Mouse (Mus musculus) forebrain, embryonic 11.5 days (tissue): ENCODE results near the gene N4bp2l2. TPM values are rescaled to one million over a fixed set of nuclear protein-coding genes. Genes with fewer than 3 reads are reported as not detected.
"Not testable (repeated sequence)": the region's sequence is repeated elsewhere in the genome, so short reads cannot be mapped to it uniquely, and the experiment has no call there.

Experiments
- ATAC-seq: fragments of 200-750 bp; cut with Nextera tagmentation; replicated peaks from 2 replicates; pipeline ENCODE4 v1.8.0; 2017; ENCODE audit warnings: moderate TSS enrichment; ENCODE audit not compliant: low FRiP score
- DNase-seq: peaks from one replicate; pipeline ENCODE4 v3.0.0-alpha.2; 2017; ENCODE audit warnings: low spot score
- H3K27ac ChIP-seq: fragments of 300-500 bp; sonication (generic); 2 replicates; pipeline ENCODE4 v1.5.1; 2014; ENCODE audit warnings: low read depth, low read length
- H3K27me3 ChIP-seq: fragments of 300-500 bp; sonication (generic); 2 replicates; pipeline ENCODE4 v1.6.1; 2014; ENCODE audit warnings: mild to moderate bottlenecking, low read length, mixed read lengths; ENCODE audit not compliant: control insufficient read depth, insufficient read depth
- H3K36me3 ChIP-seq: fragments of 300-500 bp; sonication (generic); 2 replicates; pipeline ENCODE4 v1.6.1; 2014; ENCODE audit warnings: mild to moderate bottlenecking, low read length, moderate library complexity, mixed read lengths; ENCODE audit not compliant: control insufficient read depth, insufficient read depth
- H3K4me1 ChIP-seq: fragments of 300-500 bp; sonication (generic); replicated peaks from 2 replicates; pipeline ENCODE4 v1.6.1; 2014; ENCODE audit warnings: low read length, mixed read lengths; ENCODE audit not compliant: control insufficient read depth, insufficient read depth
- H3K4me2 ChIP-seq: fragments of 300-500 bp; sonication (generic); 2 replicates; pipeline ENCODE4 v1.6.1; 2014; ENCODE audit warnings: low read depth, mild to moderate bottlenecking, low read length, moderate library complexity, mixed read lengths; ENCODE audit not compliant: severe bottlenecking
- H3K4me3 ChIP-seq: fragments of 300-500 bp; sonication (generic); 2 replicates; pipeline ENCODE4 v1.5.1; 2014; ENCODE audit warnings: low read depth, low read length
- H3K9ac ChIP-seq: fragments of 300-500 bp; sonication (generic); 2 replicates; pipeline ENCODE4 v1.6.1; 2014; ENCODE audit warnings: low read length
- H3K9me3 ChIP-seq: fragments of 300-500 bp; sonication (generic); 2 replicates; pipeline ENCODE4 v1.6.1; 2016; ENCODE audit warnings: low read length, mixed read lengths; ENCODE audit not compliant: control insufficient read depth
- WGBS: fragments of 180-500 bp; shearing (Covaris S2); extraction: QIAGEN DNeasy Blood & Tissue Kit; methylation state at CpG from one replicate; pipeline ENCODE4 v1.1.7; 2014; 5-methylcytosine and 5-hydroxymethylcytosine counted together
- polyA plus RNA-seq: library from polyadenylated mRNA; unstranded; fragments of >200 nt; fragmentation: Nextera tagmentation; extraction: Ambion mirVana; gene quantifications from 2 replicates; pipeline ENCODE4 v1.2.1, GENCODE M21; 2014

The N4bp2l2 gene
- polyA plus RNA-seq, 1 experiment from 2014 or later, result 43.8 TPM

DNA sequence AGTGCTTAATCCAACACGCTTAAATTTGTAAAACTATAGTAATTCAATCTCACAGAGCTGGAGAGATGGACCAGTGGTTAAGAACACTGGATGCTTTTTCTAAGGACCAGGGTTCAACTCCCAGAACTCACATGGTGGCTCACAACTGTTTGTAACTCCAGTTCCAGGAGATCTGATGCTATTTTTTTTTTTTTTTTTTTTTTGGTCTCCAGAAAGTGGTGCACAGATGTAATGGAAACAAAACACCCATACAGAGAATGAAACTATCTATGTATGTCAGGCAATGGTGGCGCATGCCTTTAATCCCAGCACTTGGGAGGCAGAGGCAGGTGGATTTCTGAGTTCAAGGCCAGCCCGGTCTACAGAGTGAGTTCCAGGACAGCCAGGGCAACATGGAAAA, 5.7 kb downstream of the N4bp2l2 start:
- not testable (repeated sequence) for H3K4me3 ChIP-seq, H3K27me3 ChIP-seq, H3K4me1 ChIP-seq, DNase-seq, H3K27ac ChIP-seq, H3K36me3 ChIP-seq, ATAC-seq, H3K9me3 ChIP-seq, H3K4me2 ChIP-seq, H3K9ac ChIP-seq
- 97% methylated on average over 3 of the region's 3 CpGs for WGBS

DNA sequence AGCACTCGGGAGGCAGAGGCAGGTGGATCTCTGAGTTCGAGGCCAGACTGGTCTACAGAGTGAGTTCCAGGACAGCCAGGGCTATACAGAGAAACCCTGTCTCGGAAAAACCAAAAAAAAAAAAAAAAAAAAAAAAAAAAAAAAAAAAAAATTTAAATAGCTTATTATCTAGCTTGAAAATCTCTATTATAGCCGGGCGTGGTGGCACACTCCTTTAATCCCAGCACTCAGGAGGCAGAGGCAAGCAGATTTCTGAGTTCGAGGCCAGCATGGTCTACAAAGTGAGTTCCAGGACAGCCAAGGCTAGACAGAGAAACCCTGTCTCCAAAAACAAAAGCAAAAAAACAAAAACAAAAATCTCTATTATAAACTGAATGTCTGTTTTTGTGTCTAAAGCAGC, 6.6 kb downstream of the N4bp2l2 start:
- not testable (repeated sequence) for H3K4me1 ChIP-seq, H3K4me2 ChIP-seq, H3K9me3 ChIP-seq, H3K36me3 ChIP-seq, H3K4me3 ChIP-seq, H3K27ac ChIP-seq, ATAC-seq, H3K9ac ChIP-seq, DNase-seq, H3K27me3 ChIP-seq
- WGBS, result 95% methylated on average over 5 of the region's 6 CpGs

DNA sequence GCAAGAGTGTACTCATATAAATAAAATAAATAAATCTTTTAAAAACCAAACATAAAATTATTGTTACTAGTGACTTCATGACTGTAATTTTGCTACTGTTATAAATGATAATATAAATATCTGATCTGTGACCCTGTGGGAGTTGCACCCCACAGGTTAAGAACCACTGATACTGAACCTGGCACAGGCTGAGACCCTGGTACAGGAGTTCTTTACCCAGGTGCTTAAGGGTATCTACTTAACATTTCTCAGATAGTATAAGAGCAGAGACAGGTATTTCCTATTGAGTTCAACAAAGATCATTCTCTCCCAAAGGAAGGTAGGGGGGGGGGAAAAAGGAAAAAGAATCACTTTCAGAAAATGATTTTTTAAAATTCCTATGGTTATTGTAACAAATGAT, 11.4 kb downstream of the N4bp2l2 start:
- no peak overlapping the region for H3K4me3 ChIP-seq
- DNase-seq, result no peak
- H3K27ac ChIP-seq, result no peak overlapping the region
- no peaks in the 10 kb centered on the region for H3K36me3 ChIP-seq
- no peaks in the 10 kb centered on the region for H3K9me3 ChIP-seq
- H3K27me3 ChIP-seq, result no peaks in the 10 kb centered on the region
- H3K4me2 ChIP-seq, result no peak overlapping the region
- ATAC-seq, result no peak
- H3K9ac ChIP-seq, result no peak overlapping the region
- no peaks in the 10 kb centered on the region for H3K4me1 ChIP-seq

DNA sequence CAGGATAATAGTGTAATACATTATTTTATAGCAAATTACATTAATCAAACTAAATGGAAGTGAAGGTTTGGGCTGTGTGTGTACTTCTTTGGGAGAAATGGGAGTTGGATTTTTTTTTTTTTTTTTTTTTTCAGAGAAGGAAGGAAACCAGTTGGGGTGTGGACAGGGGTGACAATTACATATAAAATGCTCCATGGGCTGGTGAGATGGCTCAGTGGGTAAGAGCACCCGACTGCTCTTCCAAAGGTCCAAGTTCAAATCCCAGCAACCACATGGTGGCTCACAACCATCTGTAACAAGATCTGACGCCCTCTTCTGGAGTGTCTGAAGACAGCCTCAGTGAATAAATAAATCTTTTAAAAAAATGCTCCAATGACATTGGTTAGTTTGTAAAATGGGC, 13.4 kb downstream of the N4bp2l2 start:
- no peaks in the 10 kb centered on the region for H3K4me1 ChIP-seq
- no peak overlapping the region for H3K4me2 ChIP-seq
- no peaks in the 10 kb centered on the region for H3K9me3 ChIP-seq
- WGBS, result 87% methylated on average over 2 of the region's 2 CpGs
- no peak overlapping the region for H3K4me3 ChIP-seq
- DNase-seq (no peak), ATAC-seq (no peak)
- H3K27ac ChIP-seq, result no peak overlapping the region
- H3K9ac ChIP-seq, result no peak overlapping the region
- H3K36me3 ChIP-seq, result no peaks in the 10 kb centered on the region; the same call in 1 of the 2 replicates
- no peaks in the 10 kb centered on the region for H3K27me3 ChIP-seq

DNA sequence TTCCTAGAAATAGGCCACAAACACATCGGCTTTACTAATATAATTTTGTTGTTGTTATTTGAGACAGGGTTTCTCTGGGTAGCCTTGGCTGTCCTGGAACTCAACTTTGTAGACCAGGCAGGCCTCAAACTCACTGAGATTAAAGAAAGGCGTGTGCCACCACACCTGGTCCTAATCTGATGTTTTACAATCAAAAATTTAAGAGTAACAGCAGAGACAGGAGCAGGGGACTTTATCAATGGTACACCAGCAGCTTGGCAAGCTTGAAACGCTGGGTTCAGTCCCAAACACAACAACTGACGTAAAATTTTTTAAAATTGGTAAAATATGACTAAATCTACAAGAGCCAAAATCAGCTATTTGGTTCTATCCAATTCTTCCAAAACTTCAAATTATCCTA, 21.1 kb downstream of the N4bp2l2 start:
- H3K4me3 ChIP-seq, result no peak overlapping the region
- ATAC-seq (no peak), DNase-seq (no peak)
- H3K27ac ChIP-seq, result no peak overlapping the region
- H3K27me3 ChIP-seq, result no peaks in the 10 kb centered on the region
- H3K4me2 ChIP-seq, result no peak overlapping the region
- H3K4me1 ChIP-seq, result no peaks in the 10 kb centered on the region
- no peak overlapping the region for H3K9ac ChIP-seq
- 91% methylated on average over 4 of the region's 4 CpGs for WGBS
- H3K9me3 ChIP-seq, result no peaks in the 10 kb centered on the region
- H3K36me3 ChIP-seq, result no peaks in the 10 kb centered on the region; the same call in 1 of the 2 replicates

DNA sequence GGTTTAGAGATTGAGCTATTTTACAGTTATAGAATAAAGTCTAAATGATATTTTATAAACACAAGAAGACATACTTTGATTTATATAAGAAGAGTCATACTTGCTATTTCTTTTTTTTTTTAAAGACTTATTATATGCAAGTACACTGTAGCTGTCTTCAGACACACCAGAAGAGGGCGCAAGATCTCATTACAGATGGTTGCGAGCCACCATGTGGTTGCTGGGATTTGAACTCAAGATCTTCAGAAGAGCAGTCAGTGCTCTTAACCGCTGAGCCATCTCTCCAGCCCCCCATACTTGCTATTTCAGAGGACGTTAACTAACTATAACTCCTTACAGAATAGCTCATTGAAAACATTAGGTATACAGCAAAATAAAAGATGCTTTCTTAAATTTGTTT, 22.6 kb downstream of the N4bp2l2 start:
- not testable (repeated sequence) for H3K9me3 ChIP-seq, DNase-seq, H3K4me3 ChIP-seq, H3K27ac ChIP-seq, H3K4me1 ChIP-seq, H3K27me3 ChIP-seq, H3K36me3 ChIP-seq, H3K4me2 ChIP-seq, H3K9ac ChIP-seq, ATAC-seq
- 96% methylated on average over 4 of the region's 4 CpGs for whole genome bisulfite sequencing

DNA sequence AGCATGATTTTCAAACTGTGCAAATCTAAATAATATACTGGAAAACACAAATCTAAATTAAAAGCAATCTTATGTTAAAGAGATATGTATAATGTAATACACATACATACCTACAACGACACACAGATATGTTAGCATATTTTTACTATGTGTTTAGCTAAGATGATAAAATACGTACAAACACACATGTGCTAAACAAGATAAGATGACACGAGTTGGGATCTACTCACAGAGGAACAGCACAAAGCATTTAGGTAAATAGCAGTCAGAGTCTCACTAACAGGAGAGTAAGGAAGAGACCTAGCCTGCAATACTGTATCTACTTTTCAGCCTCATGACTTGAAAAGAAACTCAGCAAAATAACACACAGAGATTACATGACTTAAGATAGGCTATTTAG, 24.5 kb downstream of the N4bp2l2 start:
- ATAC-seq (no peak), DNase-seq (no peak)
- WGBS, result 93% methylated on average over 3 of the region's 3 CpGs
- Histone ChIP-seq H3K9ac (no peak overlapping the region), H3K27ac (no peak overlapping the region), H3K4me2 (no peak overlapping the region), H3K27me3 (no peaks in the 10 kb centered on the region), H3K9me3 (no peaks in the 10 kb centered on the region), H3K36me3 (no peaks in the 10 kb centered on the region; the same call in 1 of the 2 replicates), H3K4me1 (no peaks in the 10 kb centered on the region), H3K4me3 (no peak overlapping the region)

DNA sequence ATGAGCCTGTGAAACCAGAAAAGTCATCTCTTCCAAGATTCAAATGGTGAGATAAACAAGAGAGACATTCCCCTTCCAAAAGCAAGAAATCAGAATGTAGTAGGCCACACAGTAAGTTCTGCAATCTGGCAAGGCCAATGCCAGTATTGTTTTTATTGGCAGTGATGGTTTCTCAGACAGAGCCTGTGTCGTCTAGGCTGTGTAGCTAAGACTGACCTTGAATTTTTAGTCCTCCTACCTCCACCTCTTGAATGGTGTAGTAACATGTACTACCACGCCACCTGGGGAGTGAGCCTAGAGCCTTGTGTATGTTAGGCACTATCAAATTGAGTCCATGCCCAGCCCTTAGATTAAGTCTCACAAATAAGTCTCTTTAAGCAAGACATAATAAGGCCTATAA, 36.3 kb downstream of the N4bp2l2 start:
- ATAC-seq, result no peak
- H3K9ac ChIP-seq, result no peak overlapping the region
- DNase-seq, result no peak
- no peaks in the 10 kb centered on the region for H3K9me3 ChIP-seq
- H3K36me3 ChIP-seq, result no peaks in the 10 kb centered on the region; the same call in 1 of the 2 replicates
- no peak overlapping the region for H3K4me3 ChIP-seq
- WGBS, result 95% methylated on average over 2 of the region's 2 CpGs
- H3K4me1 ChIP-seq, result peaks cover 1% of the 10 kb centered on the region; the same call in 1 of the 2 replicates
- no peak overlapping the region for H3K27ac ChIP-seq
- no peak overlapping the region for H3K4me2 ChIP-seq
- no peaks in the 10 kb centered on the region for H3K27me3 ChIP-seq

DNA sequence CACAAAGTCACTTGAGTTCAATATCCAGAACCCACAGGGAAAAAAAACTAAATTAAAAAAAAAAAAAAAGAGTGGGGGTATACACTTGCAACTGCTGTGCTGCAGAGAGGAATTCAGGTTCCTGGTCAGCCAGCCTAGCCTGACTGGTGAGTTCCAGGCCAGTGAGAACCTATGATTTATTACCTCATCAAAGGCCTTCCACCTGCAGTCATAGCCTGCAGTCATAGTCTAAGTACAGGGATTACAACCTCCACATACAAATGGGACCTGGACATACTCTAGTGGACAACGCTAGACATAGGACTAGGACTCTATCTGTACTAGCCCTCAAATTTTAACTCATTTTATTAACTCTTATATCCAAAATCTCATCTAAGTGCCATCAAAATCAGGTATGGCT, 36.7 kb downstream of the N4bp2l2 start:
- Histone ChIP-seq H3K36me3 (no peaks in the 10 kb centered on the region; the same call in 1 of the 2 replicates), H3K27ac (no peak overlapping the region), H3K4me2 (no peak overlapping the region), H3K9me3 (no peaks in the 10 kb centered on the region), H3K27me3 (no peaks in the 10 kb centered on the region), H3K4me3 (no peak overlapping the region), H3K4me1 (no peaks in the 10 kb centered on the region), H3K9ac (no peak overlapping the region)
- 100% methylated on average over 1 of the region's 1 CpGs for WGBS
- DNase-seq (no peak), ATAC-seq (no peak)
